Mouse (Mus musculus): ENCODE measurements at regions not wholly inside any gene's neighbourhood (a gene's known extent, or its start where the extent isn't known, plus 50 kb on each side); places are given as distances from the start of the nearest gene placed in this dataset.

DNA sequence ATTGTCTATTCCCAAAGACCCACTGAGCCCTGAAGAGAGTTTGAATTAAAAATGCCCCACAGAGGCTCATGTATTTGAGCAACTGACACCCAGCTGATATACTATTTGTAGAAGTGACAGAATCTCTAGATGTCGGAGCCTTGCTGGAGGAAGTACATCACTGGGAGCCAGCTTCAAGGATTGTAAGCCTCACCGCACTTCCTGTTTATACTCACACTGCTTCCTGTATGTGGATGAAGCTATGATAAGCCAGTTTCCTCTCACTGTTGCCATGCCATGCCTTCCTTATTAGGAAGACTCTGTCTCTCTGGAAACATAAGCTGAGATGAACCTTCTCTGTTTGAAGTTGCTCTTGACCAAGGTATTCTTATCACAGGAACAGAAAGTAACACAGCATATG, 251.8 kb upstream of the Pabpc6 start:
- H3K27me3 ChIP-seq (ENCODE audit: control insufficient read depth, insufficient read depth, low read length) = no peaks in the 10 kb centered on the region
- no peaks in the 10 kb centered on the region for H3K36me3 ChIP-seq (ENCODE audit: control insufficient read depth, insufficient read depth, low read length)
- WGBS = 94% methylated on average over 2 of the region's 2 CpGs
- no peak for ATAC-seq (ENCODE audit: low read depth)
- H3K4me3 ChIP-seq (ENCODE audit: low read depth, low read length) = no peak overlapping the region
- H3K9ac ChIP-seq (replicated peaks; ENCODE audit: low read depth, low read length) = no peak overlapping the region
- no peaks in the 10 kb centered on the region for H3K9me3 ChIP-seq (ENCODE audit: control insufficient read depth, low read length)
- H3K27ac ChIP-seq (ENCODE audit: low read depth, low read length) = no peak overlapping the region
- no peak overlapping the region for H3K4me2 ChIP-seq (ENCODE audit: low read depth, low read length)
- H3K4me1 ChIP-seq (ENCODE audit: control insufficient read depth, insufficient read depth, low read length) = no peaks in the 10 kb centered on the region

GRCm38 (mm10) chr17:9917031-9917430, 247.5 kb upstream of the Pabpc6 start:
- H3K9ac ChIP-seq (replicated peaks; ENCODE audit: low read depth, low read length) = no peak overlapping the region
- H3K4me1 ChIP-seq (ENCODE audit: control insufficient read depth, insufficient read depth, low read length) = no peaks in the 10 kb centered on the region
- 28% methylated on average over 2 of the region's 2 CpGs for WGBS
- H3K27ac ChIP-seq (ENCODE audit: low read depth, low read length) = no peak overlapping the region
- no peak overlapping the region for H3K4me2 ChIP-seq (ENCODE audit: low read depth, low read length)
- H3K4me3 ChIP-seq (ENCODE audit: low read depth, low read length) = no peak overlapping the region
- no peak for ATAC-seq (ENCODE audit: low read depth)
- H3K27me3 ChIP-seq (ENCODE audit: control insufficient read depth, insufficient read depth, low read length) = no peaks in the 10 kb centered on the region
- no peaks in the 10 kb centered on the region for H3K36me3 ChIP-seq (ENCODE audit: control insufficient read depth, insufficient read depth, low read length)
- no peaks in the 10 kb centered on the region for H3K9me3 ChIP-seq (ENCODE audit: control insufficient read depth, low read length)

GRCm38 (mm10) chr17:9910856-9911255, 241.3 kb upstream of the Pabpc6 start:
- no peak for ATAC-seq (ENCODE audit: low read depth)

GRCm38 (mm10) chr17:9907077-9907476, 237.6 kb upstream of the Pabpc6 start:
- H3K4me3 ChIP-seq (ENCODE audit: low read depth, low read length) = no peak overlapping the region
- H3K27me3 ChIP-seq (ENCODE audit: control insufficient read depth, insufficient read depth, low read length) = no peaks in the 10 kb centered on the region
- H3K27ac ChIP-seq (ENCODE audit: low read depth, low read length) = no peak overlapping the region; the same call in 1 of the 2 replicates
- no peaks in the 10 kb centered on the region for H3K36me3 ChIP-seq (ENCODE audit: control insufficient read depth, insufficient read depth, low read length)
- H3K9me3 ChIP-seq (ENCODE audit: control insufficient read depth, low read length) = no peaks in the 10 kb centered on the region
- no peak for ATAC-seq (ENCODE audit: low read depth)
- H3K4me1 ChIP-seq (ENCODE audit: control insufficient read depth, insufficient read depth, low read length) = peaks cover 21% of the 10 kb centered on the region
- WGBS = 29% methylated on average over 1 of the region's 1 CpGs
- H3K4me2 ChIP-seq (ENCODE audit: low read depth, low read length) = no peak overlapping the region
- no peak overlapping the region for H3K9ac ChIP-seq (replicated peaks; ENCODE audit: low read depth, low read length)

More at GRCm38 (mm10) chr17:9910856-9911255, 241.3 kb upstream of the Pabpc6 start:
- WGBS = 89% methylated on average over 2 of the region's 2 CpGs
- peaks cover 5% of the 10 kb centered on the region for H3K4me1 ChIP-seq (ENCODE audit: control insufficient read depth, insufficient read depth, low read length)
- H3K9me3 ChIP-seq (ENCODE audit: control insufficient read depth, low read length) = no peaks in the 10 kb centered on the region
- no peak overlapping the region for H3K27ac ChIP-seq (ENCODE audit: low read depth, low read length)
- no peak overlapping the region for H3K9ac ChIP-seq (replicated peaks; ENCODE audit: low read depth, low read length)
- no peak overlapping the region for H3K4me3 ChIP-seq (ENCODE audit: low read depth, low read length)
- no peaks in the 10 kb centered on the region for H3K36me3 ChIP-seq (ENCODE audit: control insufficient read depth, insufficient read depth, low read length)
- no peak overlapping the region for H3K4me2 ChIP-seq (ENCODE audit: low read depth, low read length)
- no peaks in the 10 kb centered on the region for H3K27me3 ChIP-seq (ENCODE audit: control insufficient read depth, insufficient read depth, low read length)

DNA sequence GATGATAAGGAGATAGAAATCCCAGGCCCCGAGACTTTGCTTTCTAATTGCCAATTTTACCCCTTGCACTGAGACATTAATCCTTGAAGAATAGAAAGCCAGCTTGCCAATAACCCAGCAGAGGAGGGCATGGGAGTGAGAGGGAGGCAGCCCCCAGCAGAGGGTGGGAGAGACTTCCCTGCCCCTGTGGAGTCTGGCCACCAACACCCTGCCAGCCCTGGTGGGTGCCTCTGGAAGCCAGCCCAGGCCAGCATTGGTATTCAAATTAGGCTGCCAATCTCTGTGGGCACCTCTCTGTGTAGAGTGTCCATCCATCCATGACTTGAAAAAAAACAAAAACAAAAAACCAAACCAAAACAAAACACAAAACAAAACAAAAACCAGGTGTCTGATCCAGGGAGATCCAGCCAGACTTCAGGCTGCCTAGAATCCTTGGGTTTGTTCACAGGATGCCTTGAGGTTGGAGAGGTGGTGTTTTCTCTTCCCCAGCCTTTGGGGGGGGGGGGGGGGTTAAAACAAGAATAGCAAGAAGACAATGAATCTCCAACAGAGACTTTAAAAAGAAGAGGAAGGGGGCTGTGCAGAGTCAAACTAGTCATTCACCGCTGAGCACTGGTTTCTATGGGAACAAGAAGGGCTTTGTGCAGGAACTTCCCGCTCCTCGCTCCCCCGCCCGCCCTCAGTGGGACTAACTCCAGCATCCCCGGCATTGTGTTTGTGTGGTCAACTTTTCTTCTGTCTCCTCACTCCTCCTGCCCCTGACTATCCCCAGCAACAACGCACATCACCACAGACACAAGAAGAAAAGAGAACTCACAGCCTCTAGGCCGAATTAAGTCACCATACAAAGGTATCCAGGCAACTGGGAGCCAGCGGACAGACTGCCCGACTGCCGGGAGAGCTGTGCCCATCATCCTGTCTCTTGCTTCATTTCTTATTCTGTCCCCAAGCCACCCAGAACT, 236.3 kb upstream of the Pabpc6 start:
- ATAC-seq (ENCODE audit: low read depth) = peak; percentile 88
- 2% methylated on average over 12 of the region's 12 CpGs for WGBS
- no peak overlapping the region for H3K9ac ChIP-seq (replicated peaks; ENCODE audit: low read depth, low read length)

GRCm38 (mm10) chr17:9904525-9904991, 235.0 kb upstream of the Pabpc6 start:
- no peak overlapping the region for H3K4me2 ChIP-seq (ENCODE audit: low read depth, low read length)
- H3K4me1 ChIP-seq (ENCODE audit: control insufficient read depth, insufficient read depth, low read length) = peaks cover 21% of the 10 kb centered on the region
- WGBS = 7% methylated on average over 6 of the region's 6 CpGs
- ATAC-seq (ENCODE audit: low read depth) = no peak
- H3K9me3 ChIP-seq (ENCODE audit: control insufficient read depth, low read length) = no peaks in the 10 kb centered on the region
- peak overlapping the region; percentile 82 for H3K27ac ChIP-seq (ENCODE audit: low read depth, low read length)
- no peak overlapping the region for H3K4me3 ChIP-seq (ENCODE audit: low read depth, low read length)
- H3K9ac ChIP-seq (replicated peaks; ENCODE audit: low read depth, low read length) = no peak overlapping the region
- H3K27me3 ChIP-seq (ENCODE audit: control insufficient read depth, insufficient read depth, low read length) = no peaks in the 10 kb centered on the region
- no peaks in the 10 kb centered on the region for H3K36me3 ChIP-seq (ENCODE audit: control insufficient read depth, insufficient read depth, low read length)

More for the DNA sequence above, 236.3 kb upstream of the Pabpc6 start:
- no peaks in the 10 kb centered on the region for H3K27me3 ChIP-seq (ENCODE audit: control insufficient read depth, insufficient read depth, low read length)
- no peak overlapping the region for H3K4me3 ChIP-seq (ENCODE audit: low read depth, low read length)
- no peaks in the 10 kb centered on the region for H3K36me3 ChIP-seq (ENCODE audit: control insufficient read depth, insufficient read depth, low read length)
- peak overlapping the region; percentile 82 for H3K27ac ChIP-seq (ENCODE audit: low read depth, low read length)
- peaks cover 21% of the 10 kb centered on the region for H3K4me1 ChIP-seq (ENCODE audit: control insufficient read depth, insufficient read depth, low read length)
- peak overlapping the region; percentile 40 for H3K4me2 ChIP-seq (ENCODE audit: low read depth, low read length)
- no peaks in the 10 kb centered on the region for H3K9me3 ChIP-seq (ENCODE audit: control insufficient read depth, low read length)

DNA sequence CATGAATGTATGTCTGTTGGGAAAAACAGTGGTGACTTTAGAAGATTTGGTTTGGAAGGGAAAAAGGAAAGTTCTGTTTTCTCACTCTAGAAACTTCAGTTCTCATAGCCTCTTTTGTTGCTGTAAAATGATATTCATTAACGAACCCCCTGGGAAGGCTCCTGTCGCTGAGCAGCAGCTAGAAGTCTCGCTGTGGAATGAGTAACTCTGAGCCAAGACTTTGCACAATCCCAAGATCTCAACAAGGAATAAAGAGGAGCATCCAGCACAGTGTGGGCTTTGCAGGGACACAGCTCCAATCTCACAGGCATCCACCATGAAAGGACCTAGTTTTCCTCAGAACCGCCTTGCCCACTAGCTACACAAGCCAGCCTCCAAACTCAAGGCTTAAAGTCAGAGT, 233.8 kb upstream of the Pabpc6 start:
- no peak overlapping the region for H3K9ac ChIP-seq (replicated peaks; ENCODE audit: low read depth, low read length)
- no peak overlapping the region for H3K4me2 ChIP-seq (ENCODE audit: low read depth, low read length)
- peaks cover 21% of the 10 kb centered on the region for H3K4me1 ChIP-seq (ENCODE audit: control insufficient read depth, insufficient read depth, low read length)
- H3K4me3 ChIP-seq (ENCODE audit: low read depth, low read length) = no peak overlapping the region
- H3K9me3 ChIP-seq (ENCODE audit: control insufficient read depth, low read length) = no peaks in the 10 kb centered on the region
- peak overlapping the region; percentile 82 for H3K27ac ChIP-seq (ENCODE audit: low read depth, low read length)
- WGBS = 54% methylated on average over 4 of the region's 4 CpGs
- no peaks in the 10 kb centered on the region for H3K36me3 ChIP-seq (ENCODE audit: control insufficient read depth, insufficient read depth, low read length)
- no peak for ATAC-seq (ENCODE audit: low read depth)
- no peaks in the 10 kb centered on the region for H3K27me3 ChIP-seq (ENCODE audit: control insufficient read depth, insufficient read depth, low read length)

DNA sequence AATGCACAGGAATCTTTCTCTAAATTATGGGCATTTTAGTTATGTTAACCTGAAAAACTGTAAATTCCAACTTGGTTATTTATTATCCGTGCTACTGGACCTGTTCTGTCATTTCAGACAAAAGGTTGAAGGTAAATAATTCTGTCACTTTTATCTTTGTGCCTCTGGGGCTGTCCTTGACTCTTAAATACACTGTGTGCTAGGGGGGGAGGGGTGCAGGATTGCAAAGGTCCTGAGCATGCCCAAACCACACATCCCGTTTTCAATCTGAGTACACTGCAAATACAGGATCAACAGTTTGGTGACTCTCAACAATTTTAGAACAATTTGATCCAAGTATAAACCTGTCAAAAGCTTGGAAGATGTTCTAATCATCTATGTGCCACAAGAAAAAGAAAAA, 227.4 kb upstream of the Pabpc6 start:
- Histone ChIP-seq H3K27me3 (ENCODE audit: control insufficient read depth, insufficient read depth, low read length) (no peaks in the 10 kb centered on the region), H3K9me3 (ENCODE audit: control insufficient read depth, low read length) (no peaks in the 10 kb centered on the region), H3K4me1 (ENCODE audit: control insufficient read depth, insufficient read depth, low read length) (peaks cover 4% of the 10 kb centered on the region; the same call in 1 of the 2 replicates), H3K27ac (ENCODE audit: low read depth, low read length) (no peak overlapping the region), H3K36me3 (ENCODE audit: control insufficient read depth, insufficient read depth, low read length) (no peaks in the 10 kb centered on the region), H3K4me2 (ENCODE audit: low read depth, low read length) (no peak overlapping the region), H3K9ac (replicated peaks; ENCODE audit: low read depth, low read length) (no peak overlapping the region), H3K4me3 (ENCODE audit: low read depth, low read length) (no peak overlapping the region)
- 30% methylated on average over 2 of the region's 2 CpGs for WGBS
- no peak for ATAC-seq (ENCODE audit: low read depth)

- Histone ChIP-seq H3K27me3 (ENCODE audit: control insufficient read depth, insufficient read depth, low read length) (no peaks in the 10 kb centered on the region), H3K4me3 (ENCODE audit: low read depth, low read length) (no peak overlapping the region), H3K4me1 (ENCODE audit: control insufficient read depth, insufficient read depth, low read length) (peaks cover 4% of the 10 kb centered on the region; the same call in 1 of the 2 replicates), H3K9ac (replicated peaks; ENCODE audit: low read depth, low read length) (no peak overlapping the region), H3K27ac (ENCODE audit: low read depth, low read length) (0 out of 2 replicates have a peak overlapping the region, but pooled peaks have one; percentile 34), H3K36me3 (ENCODE audit: control insufficient read depth, insufficient read depth, low read length) (no peaks in the 10 kb centered on the region), H3K9me3 (ENCODE audit: control insufficient read depth, low read length) (no peaks in the 10 kb centered on the region), H3K4me2 (ENCODE audit: low read depth, low read length) (no peak overlapping the region)
- WGBS = 73% methylated on average over 7 of the region's 7 CpGs
- ATAC-seq (ENCODE audit: low read depth) = no peak
These were observed 226.2 kb upstream of the Pabpc6 start for GRCm38 (mm10) chr17:9895686-9896082.
